Mouse (Mus musculus) urinary bladder, adult 18-20 months (tissue): Measurements from ENCODE around the gene 4930469K13Rik.

ENCODE experiments used
- DNase-seq, 2 experiments: peaks; one replicate each; pipeline ENCODE4 v3.0.0; 2022; ENCODE audit warnings: low spot score in 2 of 2, mixed read lengths in 2 of 2

4930469K13Rik gene

DNA sequence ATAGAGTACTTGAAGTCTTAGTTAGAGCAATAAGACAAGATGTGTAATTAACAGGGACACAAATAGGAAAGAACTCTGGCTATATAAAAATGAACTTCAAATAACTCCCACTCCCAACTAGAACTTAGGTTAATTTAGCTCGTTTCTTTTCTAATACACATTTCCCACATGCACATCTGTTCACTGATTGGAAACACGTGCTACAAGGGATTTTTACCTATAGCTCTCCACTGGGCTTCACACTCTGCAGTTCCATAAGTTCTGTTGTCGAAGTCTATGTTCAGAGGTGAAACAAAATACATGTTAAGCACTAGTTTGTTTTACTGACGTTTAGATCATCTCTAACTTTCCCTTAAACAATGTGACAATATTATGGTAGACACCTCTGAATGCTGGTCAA lies 118.2 kb downstream of the 4930469K13Rik start:
- DNase-seq, result no peak

DNA sequence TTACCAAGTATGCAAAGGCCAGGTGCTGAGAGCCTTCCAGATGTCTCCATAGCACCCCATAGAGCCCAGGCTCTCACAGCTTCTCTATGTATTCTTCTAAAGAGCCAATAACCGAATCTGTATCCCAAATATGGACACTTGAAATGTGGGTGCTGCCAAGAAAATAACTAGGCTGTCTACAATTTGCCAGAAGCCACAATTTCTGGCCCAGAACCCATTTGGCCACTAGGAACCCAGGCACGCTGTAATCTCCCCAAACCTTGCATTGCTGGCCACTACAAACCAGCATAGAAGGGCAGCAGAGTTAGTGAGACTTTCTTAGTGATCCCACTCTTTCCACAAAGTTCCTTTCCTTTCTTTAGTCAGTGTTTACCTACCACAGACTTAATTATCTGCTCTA lies 123.2 kb downstream of the 4930469K13Rik start:
- no peak for DNase-seq

DNA sequence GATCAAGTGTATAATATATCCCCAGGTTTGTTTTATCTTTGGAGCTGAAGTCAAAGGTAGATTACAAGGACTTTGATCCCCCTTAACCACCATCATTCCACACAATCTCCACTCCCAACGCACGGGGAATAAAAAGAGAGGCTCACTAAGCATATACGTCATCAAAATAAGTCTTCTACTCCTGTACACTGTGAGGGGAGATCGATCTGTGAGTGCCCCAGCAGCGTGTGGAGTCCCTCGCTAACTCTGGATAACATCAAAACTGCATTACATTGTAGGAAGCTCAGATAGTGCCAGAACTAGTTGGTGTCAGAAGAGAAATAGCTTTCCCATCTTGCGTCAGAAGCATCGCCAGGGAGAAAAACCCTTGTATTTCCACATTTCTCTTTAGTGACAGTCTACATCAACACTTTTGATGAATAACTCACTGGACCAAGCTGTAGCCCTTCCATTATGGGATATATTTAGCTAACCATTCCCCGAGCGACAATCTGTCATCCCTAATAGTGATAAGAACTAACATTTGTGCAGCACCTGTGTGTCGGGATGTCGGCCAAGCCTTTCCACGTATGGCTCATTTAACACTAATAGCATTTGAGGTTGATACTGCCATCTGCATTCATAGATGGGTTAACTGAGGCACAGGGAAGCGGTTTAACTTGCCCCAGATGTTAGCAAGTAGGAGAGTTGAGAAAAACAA lies 123.9 kb downstream of the 4930469K13Rik start:
- DNase-seq, result no peak

DNA sequence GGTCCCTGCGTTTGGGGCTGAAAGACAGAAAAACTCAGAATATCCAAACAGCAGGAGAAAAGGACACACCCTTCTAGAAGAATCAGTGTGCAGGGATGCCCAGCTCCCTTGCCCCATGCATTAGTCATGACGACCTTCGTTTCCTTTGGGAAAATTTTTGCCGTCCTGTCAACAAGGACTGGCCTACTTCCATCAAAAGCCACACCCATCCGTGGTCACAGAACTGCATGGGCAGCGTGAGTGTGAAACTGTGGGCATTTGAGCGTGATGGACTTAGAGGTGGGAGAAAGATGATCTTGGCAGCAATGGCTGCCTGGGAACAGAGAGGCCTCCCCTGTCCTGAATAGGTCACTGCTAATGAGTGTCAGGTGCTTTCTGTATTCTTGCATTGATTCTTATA lies 126.2 kb downstream of the 4930469K13Rik start:
- DNase-seq, result no peak

DNA sequence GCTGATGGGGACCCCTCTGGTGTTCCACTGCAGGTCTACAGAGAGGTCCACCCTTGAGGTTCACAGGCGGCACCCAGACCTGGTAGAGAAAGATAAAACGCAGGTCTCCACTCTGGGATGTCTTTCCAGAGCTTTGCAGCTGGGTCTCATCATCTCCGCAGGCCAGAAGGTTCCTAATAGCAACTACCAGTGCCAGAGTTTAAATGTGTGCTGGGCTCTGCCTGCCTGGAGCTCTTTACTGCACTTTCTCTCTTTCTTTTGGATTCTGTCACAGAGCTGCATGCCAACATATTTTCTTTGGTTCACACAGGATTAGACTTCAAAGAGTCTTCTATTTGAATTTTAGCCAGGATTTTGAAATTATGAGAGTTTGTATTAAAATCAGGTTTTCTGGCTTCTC lies 129.2 kb downstream of the 4930469K13Rik start:
- no peak for DNase-seq

DNA sequence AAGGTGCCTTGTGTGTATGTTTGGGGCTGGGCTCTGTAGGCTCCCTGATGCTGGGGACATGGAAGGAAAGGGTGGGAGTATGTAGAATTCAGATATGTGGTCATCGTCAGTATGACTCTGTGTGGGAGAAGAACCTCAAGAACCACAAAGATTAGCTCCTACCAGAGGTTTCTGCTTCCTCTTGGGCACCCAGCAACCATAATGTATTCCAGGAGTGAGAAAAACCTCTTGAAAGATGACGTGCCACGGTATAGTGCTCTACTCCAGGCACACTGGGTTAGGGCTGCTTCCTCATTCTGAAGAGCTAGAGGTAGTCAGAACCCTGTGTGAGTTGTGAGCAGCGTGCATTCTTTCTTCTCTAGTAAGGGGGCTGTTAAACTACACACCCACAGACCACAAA lies 130.6 kb downstream of the 4930469K13Rik start:
- DNase-seq, result no peak

DNA sequence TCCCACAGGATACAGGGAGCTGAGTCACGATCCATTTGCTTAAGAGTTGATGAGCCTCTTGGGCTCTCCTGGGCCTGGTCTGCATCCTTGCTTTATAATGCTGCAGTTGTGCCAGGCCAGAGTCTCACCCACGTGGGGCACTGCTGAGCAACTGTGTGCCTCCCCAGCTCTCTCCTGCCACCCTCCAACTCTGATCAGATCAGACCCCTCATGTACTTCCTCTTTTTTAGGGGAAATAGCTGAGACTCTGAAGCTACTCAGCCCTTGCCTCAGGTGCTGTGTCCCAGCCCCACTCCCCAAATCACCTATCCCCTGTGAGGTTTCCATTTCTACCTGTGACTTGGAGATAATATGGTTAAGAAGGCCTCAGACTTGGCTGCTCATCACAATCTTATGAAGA lies 133.0 kb downstream of the 4930469K13Rik start:
- no peak for DNase-seq

DNA sequence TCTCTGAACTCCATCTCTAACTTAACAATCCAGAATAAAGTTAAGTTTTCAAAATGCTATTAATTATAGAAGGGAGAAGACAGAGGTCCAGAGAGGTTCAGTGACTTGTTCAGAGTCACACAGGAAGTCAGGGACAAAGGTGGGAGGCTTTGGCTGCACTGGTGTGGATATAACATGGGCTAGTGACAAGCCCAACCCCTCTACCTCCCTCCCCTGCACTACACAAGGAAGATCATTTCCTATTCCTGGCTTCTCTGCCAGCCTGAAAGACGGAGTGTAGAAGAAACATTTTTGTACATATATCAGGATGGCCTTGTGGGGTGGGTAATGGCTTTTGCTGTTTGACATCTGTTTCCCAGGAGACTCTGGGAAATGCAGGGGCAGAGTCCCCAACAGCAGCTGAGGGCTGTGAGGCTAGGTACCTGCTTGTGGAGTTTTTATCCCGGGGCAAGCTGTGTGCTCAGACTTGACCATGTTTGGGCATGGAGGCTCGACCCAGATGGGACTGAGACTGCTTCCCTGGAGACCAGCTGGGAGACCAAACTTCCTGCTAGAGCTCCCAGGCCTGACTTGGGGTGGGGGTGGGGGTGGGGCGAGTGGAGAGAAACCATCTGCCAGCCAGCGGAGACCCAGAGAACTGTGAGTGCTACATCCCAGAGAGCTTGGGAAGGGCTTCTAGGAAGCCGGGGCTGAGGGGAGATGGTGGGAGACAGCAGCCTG lies 135.5 kb downstream of the 4930469K13Rik start, which contains the start of gene Kcnmb1:
TSS of gene Kcnmb1 (plus strand) at position 326 of the 720 bp plus-strand sequence.
- no peak for DNase-seq

DNA sequence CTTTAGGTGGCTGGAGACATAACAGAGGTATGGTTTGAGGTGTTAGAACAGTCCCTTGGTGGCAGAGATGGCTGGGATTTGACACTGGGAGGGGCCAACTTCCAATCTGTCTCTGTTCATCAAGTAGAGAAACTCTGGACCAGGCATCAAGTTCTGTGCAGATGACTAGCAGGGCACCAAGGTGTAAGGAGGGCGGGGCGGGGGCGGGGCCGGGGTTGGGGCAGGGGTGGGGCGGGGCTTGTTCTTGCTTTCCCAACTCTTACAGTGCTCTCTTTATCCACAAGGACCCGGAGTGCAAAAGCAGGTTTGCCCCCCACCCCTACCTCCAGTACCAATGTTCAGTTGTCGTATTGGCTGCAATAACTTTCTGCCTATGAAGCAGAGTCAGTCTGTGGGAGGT lies 136.2 kb downstream of the 4930469K13Rik start:
- no peak for DNase-seq

DNA sequence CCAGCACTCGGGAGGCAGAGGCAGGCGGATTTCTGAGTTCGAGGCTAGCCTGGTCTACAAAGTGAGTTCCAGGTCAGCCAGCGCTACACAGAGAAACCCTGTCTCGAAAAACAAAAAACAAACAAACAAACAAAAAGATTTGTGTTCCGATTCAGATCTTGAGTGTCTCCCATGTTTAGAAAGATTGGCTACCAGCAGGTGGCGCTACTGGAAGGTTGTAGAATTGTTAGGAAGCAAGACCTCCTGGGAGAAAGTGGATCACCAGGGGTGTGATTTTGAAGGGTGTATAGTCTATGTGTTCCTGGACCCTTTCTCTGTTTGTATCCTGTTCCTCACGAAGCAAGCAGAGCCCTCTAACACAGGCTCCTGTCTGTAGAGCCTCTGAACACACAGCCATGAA lies 139.6 kb downstream of the 4930469K13Rik start:
- no peak for DNase-seq

DNA sequence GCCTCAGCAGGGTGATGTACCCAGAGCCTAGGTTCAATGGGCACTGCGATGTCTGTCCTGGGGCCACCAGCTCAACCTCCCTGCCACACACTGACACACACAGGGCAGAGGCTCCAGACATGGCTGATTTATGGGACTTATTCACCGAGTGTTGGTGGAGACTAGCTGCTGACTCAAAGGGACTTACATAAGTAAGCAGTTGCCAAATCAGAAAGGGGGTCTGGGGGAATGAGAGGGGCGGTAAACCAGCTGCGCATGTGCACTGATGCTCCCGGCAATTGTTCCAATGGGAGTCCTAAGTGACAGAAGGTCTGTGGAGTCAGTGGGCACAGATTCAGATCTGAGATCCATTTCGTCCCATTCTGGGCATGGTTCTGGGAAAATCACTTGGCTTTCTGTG lies 140.8 kb downstream of the 4930469K13Rik start:
- DNase-seq, result no peak

DNA sequence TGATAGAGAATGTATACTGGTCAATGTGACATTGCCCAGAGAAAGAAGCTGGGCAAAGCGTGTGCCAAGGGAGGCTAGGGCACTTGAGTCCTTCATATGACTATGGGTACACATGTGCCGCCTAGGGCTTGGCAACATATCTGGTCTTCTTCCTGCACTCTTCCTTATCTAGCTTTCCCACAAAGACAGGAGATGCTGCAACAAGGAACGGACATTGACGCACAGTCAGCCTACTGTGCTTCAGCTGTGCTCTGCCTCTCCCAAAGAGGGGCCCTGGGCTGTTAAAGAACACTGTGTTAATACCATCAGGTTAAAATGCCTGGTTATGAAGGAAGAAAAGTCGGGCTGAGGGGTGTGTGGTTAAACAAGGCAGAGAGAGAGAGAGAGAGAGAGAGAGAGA lies 141.7 kb downstream of the 4930469K13Rik start:
- no peak for DNase-seq

DNA sequence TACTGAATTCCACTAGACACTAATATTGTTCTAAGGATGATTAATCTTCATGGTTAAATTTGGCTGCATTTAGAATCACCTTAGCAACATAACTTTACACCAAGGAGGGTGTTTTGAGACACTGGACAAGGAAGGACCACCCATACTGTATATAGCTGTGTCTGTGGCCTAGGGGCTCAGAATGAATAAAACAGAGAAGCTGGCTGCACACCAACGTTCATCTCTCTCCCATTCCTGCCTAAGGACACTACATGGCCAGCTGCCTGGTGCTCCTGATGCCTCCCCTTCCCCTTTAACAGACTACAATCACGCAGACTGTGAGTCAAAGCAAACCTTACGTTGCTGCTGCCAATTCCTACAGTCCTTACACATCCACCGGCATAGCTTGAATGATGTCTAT lies 142.4 kb downstream of the 4930469K13Rik start:
- DNase-seq, result no peak

DNA sequence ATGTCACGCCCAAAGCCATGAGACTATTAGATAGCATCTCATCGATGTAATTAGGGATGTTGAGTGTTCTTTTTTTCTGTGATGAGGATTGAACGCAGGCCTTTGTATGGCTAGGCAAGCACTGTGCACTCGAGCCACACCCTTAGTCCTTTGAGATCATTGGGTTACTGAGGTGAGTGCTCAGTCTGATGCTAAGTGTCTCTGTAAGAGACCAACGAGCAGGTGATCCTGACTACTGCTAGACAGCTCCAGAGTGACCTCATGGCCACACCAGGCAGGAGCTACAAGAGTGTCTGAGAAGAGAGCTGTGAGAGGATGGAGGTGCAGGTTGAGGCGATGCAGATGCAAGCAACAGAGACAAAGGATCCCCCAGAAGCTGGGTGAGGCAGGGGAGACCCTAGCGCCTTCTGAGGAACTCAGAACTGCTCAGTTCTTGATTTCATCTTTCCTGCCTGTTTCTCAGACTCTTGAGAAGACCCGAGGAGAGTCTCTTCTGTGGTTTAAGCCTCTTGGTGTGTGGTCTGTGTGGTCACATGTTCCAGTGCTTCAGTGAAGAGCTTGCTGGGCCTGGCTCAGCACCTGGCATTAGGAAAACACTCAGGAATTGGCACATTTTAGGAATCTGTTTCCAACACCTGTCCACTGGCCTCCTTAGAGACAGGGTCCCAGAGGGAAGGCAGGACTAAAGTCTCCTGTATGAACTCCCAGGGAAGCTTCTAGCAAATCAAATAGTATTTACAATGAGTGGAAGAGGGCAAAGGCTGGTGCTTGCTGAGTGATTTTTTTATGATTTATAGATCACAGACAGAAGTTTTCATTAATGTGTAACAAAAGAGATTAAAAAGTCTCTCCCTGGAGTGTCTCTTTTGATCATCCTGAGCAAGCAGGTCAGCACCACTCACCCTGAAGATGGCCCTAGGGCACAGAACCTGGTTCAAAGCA lies 146.4 kb downstream of the 4930469K13Rik start:
- no peak for DNase-seq

DNA sequence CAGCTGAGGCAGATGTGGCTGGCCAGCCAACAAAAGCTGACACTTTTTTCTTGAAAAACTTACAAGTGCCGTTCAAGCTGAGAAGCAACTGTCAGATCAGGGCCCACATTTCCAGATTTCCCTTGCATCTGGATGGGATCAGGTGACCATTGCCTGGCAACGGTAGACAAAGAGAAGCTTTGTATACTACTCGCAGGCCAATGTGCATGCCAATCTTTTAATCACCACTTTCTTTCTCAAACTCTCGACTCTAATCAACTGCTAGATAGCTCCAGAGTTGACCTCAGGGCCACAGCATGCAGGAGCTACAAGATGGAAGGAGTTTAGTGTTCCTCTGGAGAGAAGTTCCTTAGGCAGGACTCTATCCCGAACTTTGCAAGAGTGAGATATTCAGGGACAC lies 147.2 kb downstream of the 4930469K13Rik start:
- no peak for DNase-seq

DNA sequence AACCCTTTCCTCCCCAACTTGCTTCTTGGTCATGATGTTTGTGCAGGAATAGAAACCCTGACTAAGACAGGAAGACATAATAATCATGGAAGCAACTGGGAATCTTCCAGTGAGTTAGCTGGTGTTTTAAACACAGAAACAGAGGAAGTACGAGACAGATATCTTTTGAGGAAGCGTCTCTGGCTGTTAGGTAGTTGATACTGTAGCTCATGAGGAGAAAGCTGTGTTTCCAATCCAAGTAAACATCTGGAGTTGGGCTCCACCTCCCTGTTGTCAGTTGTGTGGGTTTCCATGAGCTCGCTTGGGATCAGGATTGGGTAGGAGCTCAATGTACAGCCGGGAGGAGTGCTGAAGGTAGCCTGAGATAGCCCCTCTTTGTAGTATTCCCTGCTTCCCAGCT lies 151.9 kb downstream of the 4930469K13Rik start:
- no peak for DNase-seq

DNA sequence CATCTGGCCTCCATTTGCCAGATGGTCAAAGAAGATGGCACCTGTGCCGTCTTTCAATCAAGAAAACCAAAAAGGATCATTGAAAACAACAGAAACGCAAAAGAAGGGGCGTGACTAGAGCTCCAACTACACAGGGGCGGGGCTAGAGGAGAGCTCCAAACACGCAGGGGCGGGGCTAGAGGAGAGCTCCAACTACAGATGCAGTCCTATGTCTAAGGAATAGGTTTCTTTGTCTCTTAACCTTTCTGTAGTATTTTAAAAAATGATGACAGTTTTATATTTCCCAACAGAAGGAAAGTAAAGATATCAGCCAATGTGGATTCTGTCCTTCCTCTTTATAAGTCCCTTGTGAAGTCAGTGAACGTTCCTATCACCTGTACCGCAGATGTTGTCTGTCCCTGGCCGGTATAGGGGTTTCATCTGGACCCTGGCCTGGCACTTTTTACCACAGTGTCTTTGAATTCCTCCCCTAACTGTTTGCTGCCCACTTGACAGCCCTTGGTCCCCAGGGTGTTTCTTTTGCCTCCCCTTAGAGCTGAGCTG lies 153.5 kb downstream of the 4930469K13Rik start:
- DNase-seq, result no peak

DNA sequence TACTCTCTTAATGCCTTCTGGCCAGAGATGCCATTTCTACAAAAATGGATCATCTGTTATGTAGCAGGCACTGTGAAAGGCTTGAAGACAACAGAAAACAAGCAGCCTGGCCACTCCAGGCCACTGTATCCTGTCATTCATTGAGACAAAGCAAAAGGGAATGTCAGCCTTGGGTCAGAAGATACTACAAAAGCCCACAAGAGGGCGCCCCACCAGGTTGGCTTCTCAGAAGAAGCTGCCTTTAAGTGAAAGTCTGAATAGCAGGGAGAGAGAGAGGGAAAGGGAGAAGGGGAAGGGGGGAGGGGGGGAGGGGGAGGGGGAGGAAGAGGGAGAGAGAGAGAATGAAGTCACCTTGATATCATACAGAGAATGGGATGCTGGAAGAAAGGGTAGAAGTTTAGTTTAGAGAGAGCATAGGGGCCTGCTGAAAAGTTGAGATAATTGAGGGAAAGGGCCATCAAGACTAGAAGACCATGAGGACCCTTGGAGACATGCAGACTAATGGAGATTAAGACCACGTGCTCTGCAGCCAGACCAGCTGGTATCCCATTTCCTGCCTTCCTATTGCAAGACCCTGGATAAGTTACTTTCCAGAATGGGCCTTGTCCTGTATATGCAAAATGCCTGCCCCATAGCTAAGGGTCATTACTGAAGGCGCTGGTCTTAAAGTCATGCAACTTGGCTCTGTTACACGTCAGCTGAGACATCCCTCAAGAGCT lies 154.1 kb downstream of the 4930469K13Rik start:
- no peak for DNase-seq

DNA sequence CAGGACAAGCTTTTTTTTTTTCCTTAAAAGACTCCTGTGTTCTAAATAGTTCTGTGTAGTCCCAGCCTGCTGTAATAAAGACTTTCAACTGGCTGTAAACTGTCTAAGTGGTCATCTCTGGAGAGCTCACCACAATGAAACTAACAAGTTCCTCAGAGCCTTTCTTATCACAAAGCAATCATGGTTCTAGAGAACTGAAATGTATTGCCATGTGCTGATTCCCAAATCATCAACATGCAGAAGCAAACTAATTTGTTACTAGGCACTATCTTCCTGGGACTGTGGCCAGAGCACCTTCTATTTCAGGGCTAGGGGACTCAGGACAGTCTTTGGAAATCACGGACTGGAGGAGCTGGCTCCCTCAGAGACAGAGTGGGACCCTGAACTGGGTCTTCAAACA lies 154.8 kb downstream of the 4930469K13Rik start:
- DNase-seq, result no peak

DNA sequence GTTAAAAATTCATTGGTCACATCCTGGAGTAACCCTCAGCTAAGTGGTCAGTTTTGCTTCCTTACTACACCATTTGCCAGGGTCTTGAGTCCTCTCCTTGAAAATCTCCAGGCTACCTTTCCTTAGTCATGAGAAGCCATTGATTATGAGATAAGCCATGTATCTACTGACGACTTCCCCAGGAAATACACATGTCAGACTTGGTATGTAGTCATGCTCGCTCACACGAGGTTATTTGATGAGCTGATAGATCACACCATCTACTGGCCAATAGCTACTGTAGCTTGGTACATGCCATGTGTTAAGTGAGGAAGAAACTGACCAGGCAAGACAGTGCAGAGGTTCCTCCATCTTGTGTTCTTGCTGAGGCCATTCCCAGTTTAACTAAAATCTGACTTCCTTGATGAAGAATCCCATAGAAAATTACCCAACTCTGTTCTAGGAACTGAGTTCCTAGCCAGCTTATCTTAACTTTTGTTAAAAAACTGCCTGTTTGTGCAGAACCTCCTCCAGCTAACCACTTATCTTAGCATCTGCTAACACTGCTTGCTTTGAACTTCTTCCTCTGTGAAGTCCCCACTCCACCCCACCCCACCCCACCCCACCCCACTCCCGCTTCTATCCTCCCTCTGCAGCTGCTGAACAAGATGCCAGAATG lies 158.8 kb downstream of the 4930469K13Rik start:
- DNase-seq, result no peak
